Mouse (Mus musculus) ES-E14 (cell line): ENCODE data around the gene Zfp704.

Experiments used
- CHD2 ChIP-seq: IDR thresholded peaks from 2 replicates; pipeline ENCODE4 v1.6.1; 2014; ENCODE audit warnings: mild to moderate bottlenecking, low read depth, low read length, inconsistent platforms
- HCFC1 ChIP-seq: IDR thresholded peaks from 2 replicates; pipeline ENCODE4 v1.6.1; 2012; ENCODE audit warnings: low read length, inconsistent platforms, borderline replicate concordance; ENCODE audit not compliant: insufficient read depth
- MAFK ChIP-seq: IDR thresholded peaks from 2 replicates; pipeline ENCODE4 v1.6.1; 2014; ENCODE audit warnings: mild to moderate bottlenecking, low read depth, low read length, inconsistent platforms; ENCODE audit not compliant: insufficient read depth
- ZC3H11A ChIP-seq: IDR thresholded peaks from 2 replicates; pipeline ENCODE4 v1.6.1; 2012; ENCODE audit warnings: low read depth, mild to moderate bottlenecking, inconsistent platforms, low read length, borderline replicate concordance

DNA sequence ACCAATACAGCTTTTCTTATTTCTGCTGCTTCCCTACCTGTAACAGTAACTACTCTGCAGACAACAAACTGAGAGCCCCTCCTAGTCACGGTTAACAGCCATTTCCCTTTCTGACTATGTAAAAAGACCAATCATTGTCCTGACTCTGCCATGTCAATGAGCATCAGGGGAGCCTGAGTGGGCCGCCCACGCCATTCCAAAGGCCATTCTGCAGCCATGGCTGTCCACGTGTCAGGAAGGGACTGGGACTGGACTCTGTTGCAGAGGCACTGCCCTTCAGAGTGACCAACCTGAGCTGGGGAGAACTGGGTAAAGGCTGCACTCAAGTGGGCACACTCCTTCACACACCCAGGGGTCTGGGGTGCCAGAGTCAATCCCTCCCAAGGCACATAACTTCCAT is 127.9 kb downstream of the Zfp704 start:
- TF ChIP-seq ZC3H11A (no peak), HCFC1 (no peak), MAFK (no peak), CHD2 (no peak)
